Mouse (Mus musculus): Measurements from ENCODE around the gene Ezh1. TPM values are rescaled to one million over a fixed set of nuclear protein-coding genes. Genes with fewer than 3 reads are reported as not detected.
A peak's percentile ranks its signal among the peaks of the same experiment; 100 is the strongest.

The Ezh1 gene
- polyA plus RNA-seq (2016; fragmentation: Nextera tagmentation; extraction: Ambion mirVana) = 17.3 and 18.5 TPM in 2 replicates

- H3K9me3 ChIP-seq (replicated peaks) = no peaks in the 10 kb centered on the region
- WGBS = 1% methylated on average over 55 of the region's 56 CpGs
- H3K9ac ChIP-seq = peak within 1 kb of the TSS; percentile 89
- H3K4me3 ChIP-seq = peak within 1 kb of the TSS; percentile 88
- H3K27ac ChIP-seq = peak within 1 kb of the TSS; percentile 23; the same call in 1 of the 2 replicates
- peaks cover 23% of the 10 kb centered on the region for H3K4me1 ChIP-seq
- peak; percentile 94 for ATAC-seq (ENCODE audit: low FRiP score)
- peak within 1 kb of the TSS; percentile 96 for H3K4me2 ChIP-seq (replicated peaks)
- H3K36me3 ChIP-seq = no peaks in the 10 kb centered on the region
- peaks cover 9% of the 10 kb centered on the region for H3K27me3 ChIP-seq
These were observed at the start of gene Ezh1 for GRCm38 (mm10) chr11:101226065-101226701. Gene Ezh1, minus strand, starts transcription at chr11:101226463.

GRCm38 (mm10) chr11:101275309-101275708 lies 49.0 kb upstream of the Ezh1 start:
- no peak for ATAC-seq (ENCODE audit: low FRiP score)
- WGBS = 73% methylated on average over 4 of the region's 4 CpGs
- Histone ChIP-seq H3K27me3 (peaks cover 3% of the 10 kb centered on the region; the same call in 1 of the 2 replicates), H3K9ac (no peak overlapping the region), H3K4me2 (replicated peaks) (no peak overlapping the region), H3K27ac (no peak overlapping the region), H3K4me3 (no peak overlapping the region), H3K36me3 (0 out of 2 replicates have a peak, but pooled peaks cover 9% of the 10 kb centered on the region), H3K4me1 (peaks cover 28% of the 10 kb centered on the region), H3K9me3 (replicated peaks) (no peaks in the 10 kb centered on the region)

- no peak overlapping the region for H3K9ac ChIP-seq
- H3K36me3 ChIP-seq = 0 out of 2 replicates have a peak, but pooled peaks cover 9% of the 10 kb centered on the region
- 84% methylated on average over 3 of the region's 3 CpGs for WGBS
- no peak overlapping the region for H3K4me2 ChIP-seq (replicated peaks)
- peaks cover 15% of the 10 kb centered on the region for H3K4me1 ChIP-seq
- H3K4me3 ChIP-seq = no peak overlapping the region
- H3K9me3 ChIP-seq (replicated peaks) = no peaks in the 10 kb centered on the region
- H3K27ac ChIP-seq = no peak overlapping the region
- ATAC-seq (ENCODE audit: low FRiP score) = no peak
- peaks cover 3% of the 10 kb centered on the region; the same call in 1 of the 2 replicates for H3K27me3 ChIP-seq
These were observed 46.2 kb upstream of the Ezh1 start for GRCm38 (mm10) chr11:101272446-101272845.

- Histone ChIP-seq H3K4me2 (replicated peaks) (no peak overlapping the region), H3K9me3 (replicated peaks) (no peaks in the 10 kb centered on the region), H3K27me3 (peaks cover 22% of the 10 kb centered on the region), H3K4me1 (peaks cover 10% of the 10 kb centered on the region), H3K27ac (no peak overlapping the region), H3K9ac (no peak overlapping the region), H3K36me3 (no peaks in the 10 kb centered on the region), H3K4me3 (no peak overlapping the region)
- WGBS = 31% methylated on average over 10 of the region's 10 CpGs
- no peak for ATAC-seq (ENCODE audit: low FRiP score)
These were observed 43.4 kb upstream of the Ezh1 start for GRCm38 (mm10) chr11:101269577-101270116.

GRCm38 (mm10) chr11:101265906-101266305 lies 39.6 kb upstream of the Ezh1 start:
- H3K9ac ChIP-seq = no peak overlapping the region
- no peak overlapping the region for H3K4me3 ChIP-seq
- peak overlapping the region; percentile 49; the same call in 1 of the 2 replicates for H3K4me2 ChIP-seq (replicated peaks)
- WGBS = 19% methylated on average over 6 of the region's 6 CpGs
- H3K9me3 ChIP-seq (replicated peaks) = no peaks in the 10 kb centered on the region
- ATAC-seq (ENCODE audit: low FRiP score) = no peak
- H3K27ac ChIP-seq = no peak overlapping the region
- peaks cover 36% of the 10 kb centered on the region for H3K4me1 ChIP-seq
- no peaks in the 10 kb centered on the region for H3K36me3 ChIP-seq
- H3K27me3 ChIP-seq = peaks cover 57% of the 10 kb centered on the region

- no peaks in the 10 kb centered on the region for H3K9me3 ChIP-seq (replicated peaks)
- H3K4me2 ChIP-seq (replicated peaks) = peak overlapping the region; percentile 49
- no peak overlapping the region for H3K27ac ChIP-seq
- 2% methylated on average over 31 of the region's 31 CpGs for WGBS
- no peak for ATAC-seq (ENCODE audit: low FRiP score)
- H3K36me3 ChIP-seq = no peaks in the 10 kb centered on the region
- peak overlapping the region; percentile 29 for H3K4me3 ChIP-seq
- H3K9ac ChIP-seq = peak overlapping the region; percentile 29
- H3K4me1 ChIP-seq = peaks cover 45% of the 10 kb centered on the region
- peaks cover 61% of the 10 kb centered on the region for H3K27me3 ChIP-seq
These were observed 38.8 kb upstream of the Ezh1 start for GRCm38 (mm10) chr11:101264954-101265471.

- peaks cover under 1% of the 10 kb centered on the region; the same call in 1 of the 2 replicates for H3K36me3 ChIP-seq
- no peak overlapping the region for H3K9ac ChIP-seq
- H3K4me2 ChIP-seq (replicated peaks) = peak overlapping the region; percentile 6; the same call in 1 of the 2 replicates
- no peak overlapping the region for H3K4me3 ChIP-seq
- 5% methylated on average over 3 of the region's 3 CpGs for WGBS
- no peak for ATAC-seq (ENCODE audit: low FRiP score)
- H3K27me3 ChIP-seq = peaks cover 64% of the 10 kb centered on the region
- H3K9me3 ChIP-seq (replicated peaks) = no peaks in the 10 kb centered on the region
- peaks cover 55% of the 10 kb centered on the region for H3K4me1 ChIP-seq
- no peak overlapping the region for H3K27ac ChIP-seq
These were observed 37.7 kb upstream of the Ezh1 start for GRCm38 (mm10) chr11:101263989-101264280.

- Histone ChIP-seq H3K36me3 (peaks cover 6% of the 10 kb centered on the region; the same call in 1 of the 2 replicates), H3K9me3 (replicated peaks) (no peaks in the 10 kb centered on the region), H3K27ac (no peak overlapping the region), H3K4me1 (peaks cover 59% of the 10 kb centered on the region), H3K4me2 (replicated peaks) (peak overlapping the region; percentile 96; the same call in 1 of the 2 replicates), H3K9ac (no peak overlapping the region), H3K4me3 (0 out of 2 replicates have a peak overlapping the region, but pooled peaks have one; percentile 51), H3K27me3 (peaks cover 64% of the 10 kb centered on the region)
- ATAC-seq (ENCODE audit: low FRiP score) = no peak
- 4% methylated on average over 32 of the region's 32 CpGs for WGBS
These were observed 37.1 kb upstream of the Ezh1 start for GRCm38 (mm10) chr11:101263138-101263988.

GRCm38 (mm10) chr11:101262272-101262967 lies 36.2 kb upstream of the Ezh1 start:
- H3K4me1 ChIP-seq = peaks cover 59% of the 10 kb centered on the region
- no peaks in the 10 kb centered on the region for H3K9me3 ChIP-seq (replicated peaks)
- H3K4me3 ChIP-seq = peak overlapping the region; percentile 51
- no peak for ATAC-seq (ENCODE audit: low FRiP score)
- no peak overlapping the region for H3K27ac ChIP-seq
- peak overlapping the region; percentile 96 for H3K4me2 ChIP-seq (replicated peaks)
- H3K27me3 ChIP-seq = peaks cover 64% of the 10 kb centered on the region
- peaks cover 7% of the 10 kb centered on the region; the same call in 1 of the 2 replicates for H3K36me3 ChIP-seq
- H3K9ac ChIP-seq = peak overlapping the region; percentile 47; the same call in 1 of the 2 replicates
- WGBS = 1% methylated on average over 24 of the region's 24 CpGs

GRCm38 (mm10) chr11:101260826-101261380 lies 34.6 kb upstream of the Ezh1 start:
- no peak for ATAC-seq (ENCODE audit: low FRiP score)
- Histone ChIP-seq H3K27me3 (peaks cover 54% of the 10 kb centered on the region), H3K27ac (0 out of 2 replicates have a peak overlapping the region, but pooled peaks have one; percentile 35), H3K36me3 (peaks cover 15% of the 10 kb centered on the region; the same call in 1 of the 2 replicates), H3K9ac (peak overlapping the region; percentile 77), H3K4me1 (peaks cover 59% of the 10 kb centered on the region), H3K4me2 (replicated peaks) (peak overlapping the region; percentile 96), H3K9me3 (replicated peaks) (no peaks in the 10 kb centered on the region), H3K4me3 (peak overlapping the region; percentile 51)
- WGBS = under 1% methylated on average over 30 of the region's 30 CpGs

All from hindbrain, embryonic 12.5 days (tissue).